Mouse (Mus musculus): ENCODE data around the gene Abhd8.
A peak's percentile ranks its signal among the peaks of the same experiment; 100 is the strongest.

Abhd8 gene

DNA sequence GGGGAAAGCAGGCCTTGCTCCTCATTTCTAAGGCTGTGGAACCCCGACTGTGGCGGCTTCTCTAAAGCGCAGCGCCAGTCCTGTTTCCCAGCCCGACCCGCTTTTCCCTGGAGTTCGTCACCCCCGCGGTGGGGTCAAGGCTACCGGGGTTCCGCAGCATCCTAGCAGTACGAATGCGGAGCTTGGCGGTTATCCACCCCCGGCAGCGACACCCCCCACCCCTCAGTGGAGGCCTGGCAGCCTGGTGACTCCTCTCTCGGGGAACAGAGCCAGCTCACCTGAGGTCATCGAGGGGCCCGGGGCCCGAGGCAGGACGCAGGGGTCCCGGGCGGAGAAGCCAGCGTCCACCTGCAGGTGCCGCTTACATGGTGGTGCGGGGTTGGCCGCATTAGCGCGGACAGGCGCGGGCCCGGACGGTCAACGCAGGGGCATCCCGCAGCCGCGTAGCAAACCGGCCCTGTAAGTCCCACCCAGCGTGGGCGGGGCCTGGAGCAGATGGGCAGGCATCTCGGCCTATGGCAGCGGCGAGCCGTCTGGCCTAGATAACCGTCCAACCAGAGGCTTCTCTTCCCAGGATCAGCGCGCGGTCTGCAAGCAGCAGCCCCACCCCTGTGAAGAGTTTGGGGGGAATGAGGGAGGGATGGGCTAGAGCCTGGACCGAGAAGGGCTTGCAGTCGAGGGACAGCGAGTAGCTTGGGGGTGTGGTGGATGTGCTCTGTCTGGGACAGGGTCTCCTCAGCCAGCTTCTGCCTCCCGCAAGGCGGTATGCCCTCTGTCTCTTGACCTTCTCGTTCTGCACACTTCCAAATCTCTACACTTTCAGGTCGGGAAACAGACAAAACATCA, at the start of gene Abhd8:
Gene Abhd8 (minus strand): TSS at position 468 of the 846 bp plus-strand sequence.
- peak; percentile 98 for DNase-seq

DNA sequence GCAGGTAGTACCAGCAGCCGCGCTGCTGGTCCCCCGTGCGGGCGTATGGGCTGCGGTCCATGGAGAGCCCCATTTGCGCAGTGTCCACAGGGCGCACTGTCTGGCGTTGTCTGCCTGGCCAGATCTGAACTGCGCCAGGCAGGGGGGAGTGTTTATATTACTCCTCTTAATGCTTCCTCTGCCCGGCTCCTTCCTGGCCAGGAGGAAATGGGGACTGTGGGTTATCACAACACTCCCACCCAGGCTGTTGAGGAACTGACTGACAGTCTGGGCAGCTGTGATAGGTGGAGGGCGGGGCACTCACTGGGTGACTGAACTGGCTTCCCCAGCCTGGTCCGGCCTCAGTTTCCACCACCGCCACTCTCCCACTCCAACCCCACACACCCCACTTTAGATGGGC, 48.2 kb upstream of the Abhd8 start, which contains the start of gene Plvap:
Gene Plvap (minus strand): TSS at position 109 of the 400 bp plus-strand sequence.
- no peak for DNase-seq

DNA sequence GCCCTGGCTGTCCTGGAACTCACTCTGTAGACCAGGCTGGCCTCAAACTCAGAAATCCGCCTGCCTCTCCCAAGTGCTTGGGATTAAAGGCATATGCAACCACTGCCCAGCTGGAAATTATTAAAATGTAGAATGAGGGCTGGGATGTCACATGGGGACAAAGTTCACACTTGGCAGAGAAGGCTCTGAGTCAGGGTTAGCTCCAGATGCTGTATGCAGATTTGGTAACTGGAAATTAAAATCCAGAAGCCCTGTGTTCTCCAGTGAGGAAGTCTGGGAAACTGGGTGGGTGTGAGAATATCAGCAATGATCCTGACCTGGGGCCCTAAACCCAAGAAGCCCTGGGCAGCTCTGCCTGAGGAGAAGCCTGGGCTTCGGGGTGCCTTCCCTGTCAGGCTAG, 45.9 kb upstream of the Abhd8 start:
- DNase-seq = no peak

DNA sequence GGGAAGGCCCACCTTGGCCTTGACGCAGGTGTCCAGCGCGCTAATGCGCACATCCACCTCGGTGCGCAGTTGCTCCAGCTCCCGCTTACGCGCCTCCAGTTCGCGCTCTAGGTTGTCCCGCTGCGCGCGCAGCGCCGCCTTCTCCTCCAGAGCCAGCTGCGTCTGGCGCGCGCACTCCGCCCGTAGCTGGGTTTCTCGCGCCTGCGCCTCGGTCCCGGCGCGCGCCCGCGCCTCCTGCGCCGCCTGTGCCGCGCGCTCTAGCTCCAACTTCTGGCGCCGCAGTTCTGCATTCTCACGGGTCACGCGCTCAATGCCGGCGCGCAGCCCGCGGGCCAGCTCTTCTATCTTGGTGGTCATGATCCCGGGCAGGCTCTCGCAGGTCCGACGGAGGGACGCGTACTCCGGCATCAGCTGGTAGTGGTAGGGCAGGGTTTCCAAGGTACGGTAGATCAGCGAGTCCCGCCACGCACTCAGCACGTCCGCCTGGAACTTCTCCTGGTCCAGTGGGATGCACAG, 44.2 kb upstream of the Abhd8 start:
- DNase-seq = peak; percentile 86

DNA sequence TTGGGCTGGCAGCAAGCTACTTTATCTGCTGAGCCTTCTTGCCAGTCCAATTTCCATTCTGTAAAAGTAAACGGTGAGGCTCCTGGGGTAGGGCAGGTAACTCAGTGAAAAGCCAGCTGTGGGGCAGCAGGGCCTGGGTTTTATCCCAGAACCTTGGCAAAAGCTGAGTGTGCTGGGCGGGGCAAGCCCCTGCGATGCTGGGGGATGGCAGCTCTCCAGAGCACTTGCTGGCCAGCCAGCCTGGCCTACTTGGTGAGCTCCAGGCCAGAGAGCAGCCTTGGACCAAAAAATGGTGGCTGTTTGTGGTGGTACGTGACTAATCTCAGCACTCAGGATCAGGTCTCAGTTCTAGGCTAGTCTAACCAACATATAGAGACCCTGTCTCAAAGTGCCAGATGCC, 42.5 kb upstream of the Abhd8 start:
- no peak for DNase-seq

DNA sequence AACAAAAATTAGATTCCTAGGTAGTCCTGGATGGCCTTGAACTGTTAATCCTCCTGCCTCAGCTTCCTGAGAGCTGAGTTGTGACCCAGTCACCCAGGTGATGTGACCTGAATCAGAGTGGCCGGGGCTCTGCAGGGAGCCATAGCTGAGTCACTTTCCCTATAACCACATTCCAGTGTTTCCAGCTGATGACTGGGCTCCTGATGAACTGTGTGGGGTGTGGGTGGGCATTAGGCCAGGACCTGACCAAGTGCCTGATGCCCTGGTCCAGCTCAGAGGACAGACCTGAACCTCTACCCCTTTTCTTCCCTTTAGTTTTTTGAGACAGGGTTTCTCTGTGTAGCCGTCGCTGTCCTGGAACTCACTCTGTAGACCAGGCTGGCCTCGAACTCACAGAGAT, 41.9 kb upstream of the Abhd8 start:
- DNase-seq = no peak

DNA sequence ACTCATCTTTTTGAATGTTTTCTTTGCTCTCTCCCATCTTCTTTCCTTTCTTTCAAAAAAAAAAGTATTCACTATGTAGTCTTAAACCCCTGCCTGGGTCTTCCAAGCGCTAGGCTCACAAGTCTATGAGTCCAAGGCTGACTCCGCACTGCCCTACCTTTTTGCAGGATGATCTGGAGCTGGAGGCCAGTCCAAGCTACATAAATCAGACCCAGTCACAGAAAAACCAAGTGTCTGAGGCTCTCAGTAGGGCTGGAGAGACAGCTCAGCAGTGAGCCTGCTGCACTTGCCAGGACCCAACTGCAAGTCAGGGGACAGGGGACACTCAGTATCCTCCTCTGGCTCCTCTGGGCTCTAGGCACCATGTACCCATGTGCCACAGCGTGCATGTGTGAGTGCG, 40.9 kb upstream of the Abhd8 start:
- DNase-seq = no peak

DNA sequence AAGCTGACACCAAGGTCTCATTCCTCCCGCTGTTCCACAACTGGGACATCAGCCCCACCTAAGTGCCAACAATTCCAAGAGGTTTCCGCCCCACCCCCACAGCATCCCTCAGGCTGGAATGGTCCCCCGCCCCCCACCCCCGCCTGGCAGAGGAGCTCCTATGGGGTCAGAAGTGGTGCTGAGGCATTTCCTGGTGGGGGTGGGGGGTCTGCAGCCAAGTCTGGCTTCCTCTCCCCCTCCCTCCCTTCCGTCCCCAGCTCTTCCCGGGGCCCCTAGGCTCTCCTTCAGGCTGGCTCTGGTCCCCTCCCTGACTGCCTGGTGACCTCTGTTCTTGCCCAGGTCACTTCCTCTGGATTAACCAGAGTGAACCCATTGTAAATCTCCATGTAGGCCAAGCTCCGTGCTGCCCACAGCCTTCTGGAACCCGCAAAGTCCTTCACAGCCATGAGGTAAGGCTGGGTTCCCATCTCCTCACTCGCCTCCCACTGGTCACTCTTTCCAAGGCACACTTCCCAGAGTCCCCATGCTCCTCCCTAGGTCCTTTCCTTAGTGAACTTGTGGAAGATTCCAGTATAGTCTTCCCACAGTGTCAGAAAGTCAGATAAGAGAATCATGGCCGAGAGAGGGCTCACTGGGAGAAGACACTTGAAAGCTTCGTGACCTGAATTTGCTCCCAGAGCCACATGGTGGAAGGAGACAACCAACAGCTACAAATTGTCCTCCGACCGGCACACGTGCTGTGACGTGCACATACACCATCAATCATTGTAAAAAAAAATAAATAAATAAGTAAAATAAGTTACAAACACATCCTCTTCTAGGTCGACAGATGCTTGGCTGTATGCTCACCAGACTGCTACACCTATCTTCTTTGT, 35.6 kb upstream of the Abhd8 start:
- no peak for DNase-seq

DNA sequence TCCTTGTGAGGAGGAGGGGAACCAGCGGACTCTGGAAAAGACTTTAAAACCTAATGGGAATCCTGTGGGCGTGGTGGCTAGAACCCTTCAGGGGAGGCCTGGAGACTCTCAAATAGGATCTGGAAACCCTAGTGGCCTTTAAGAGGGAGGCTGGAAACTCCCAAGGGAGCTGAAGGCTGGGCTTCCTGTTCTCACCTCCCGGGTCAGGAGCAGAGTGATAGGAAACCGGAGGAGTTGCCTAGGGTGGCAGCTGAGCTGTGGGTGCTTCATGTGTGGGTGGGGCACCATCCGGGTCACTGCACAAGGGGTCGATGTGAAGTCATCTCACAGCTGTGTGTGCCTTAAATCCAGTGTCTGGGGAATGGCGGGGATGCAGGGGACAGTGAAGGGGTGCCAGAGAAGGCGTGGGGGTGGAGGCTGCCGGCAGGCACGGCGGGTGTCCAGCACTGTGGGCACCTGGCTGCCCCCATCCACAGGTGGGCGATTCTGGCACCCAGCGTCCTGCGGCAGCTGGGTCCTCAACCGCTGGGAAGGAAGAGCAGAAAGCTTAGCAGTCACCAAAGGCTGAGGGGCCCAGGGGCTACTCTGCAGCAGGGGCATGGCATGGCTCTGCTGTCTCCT, 34.5 kb upstream of the Abhd8 start:
- DNase-seq = no peak

DNA sequence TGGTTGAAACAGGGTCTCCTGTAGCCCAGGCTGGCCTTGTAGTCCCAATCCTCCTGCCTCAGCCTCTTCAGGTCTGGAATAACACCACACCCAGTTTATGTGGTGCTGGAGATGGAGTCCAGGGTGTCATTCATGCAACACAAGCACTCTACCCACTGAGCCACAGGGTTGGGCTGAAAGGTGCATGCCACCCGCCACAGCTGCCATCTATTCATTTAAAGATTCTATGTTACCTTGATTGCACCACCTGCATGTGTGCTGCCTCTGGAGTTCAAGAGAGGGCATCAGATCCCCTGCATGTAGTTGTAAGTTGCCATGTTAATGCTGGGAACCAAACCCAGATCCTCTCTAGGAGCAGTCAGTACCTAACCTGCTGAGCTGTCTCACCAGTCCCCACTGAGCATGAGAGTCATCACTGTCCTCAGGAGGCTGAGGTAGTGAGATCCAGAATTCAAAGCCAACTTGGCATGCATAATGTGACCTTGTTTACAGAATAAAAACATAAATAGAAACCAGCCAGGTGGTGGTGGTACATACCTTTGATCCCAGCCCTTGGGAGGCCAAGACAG, 33.7 kb upstream of the Abhd8 start:
- no peak for DNase-seq

DNA sequence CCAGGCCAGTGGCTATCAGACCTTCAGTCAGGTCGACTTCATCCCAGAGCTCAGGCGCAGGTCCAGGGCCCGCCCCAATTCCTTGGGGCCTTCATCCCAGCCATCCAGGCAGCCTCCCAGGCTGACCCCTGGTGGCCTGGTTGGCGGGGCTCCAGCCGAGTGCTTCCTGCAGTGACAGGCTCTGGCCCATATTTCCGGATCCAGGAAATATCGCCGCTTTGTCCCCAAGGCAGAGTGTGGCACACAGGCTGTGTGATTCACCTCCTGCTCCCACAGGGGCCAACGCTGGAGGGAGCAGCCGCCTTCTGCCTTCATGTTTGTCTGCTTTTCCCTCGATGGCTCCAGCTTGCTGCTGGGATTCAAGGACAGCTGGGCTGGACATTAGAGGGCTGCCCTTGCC, 33.0 kb upstream of the Abhd8 start:
- DNase-seq = no peak

DNA sequence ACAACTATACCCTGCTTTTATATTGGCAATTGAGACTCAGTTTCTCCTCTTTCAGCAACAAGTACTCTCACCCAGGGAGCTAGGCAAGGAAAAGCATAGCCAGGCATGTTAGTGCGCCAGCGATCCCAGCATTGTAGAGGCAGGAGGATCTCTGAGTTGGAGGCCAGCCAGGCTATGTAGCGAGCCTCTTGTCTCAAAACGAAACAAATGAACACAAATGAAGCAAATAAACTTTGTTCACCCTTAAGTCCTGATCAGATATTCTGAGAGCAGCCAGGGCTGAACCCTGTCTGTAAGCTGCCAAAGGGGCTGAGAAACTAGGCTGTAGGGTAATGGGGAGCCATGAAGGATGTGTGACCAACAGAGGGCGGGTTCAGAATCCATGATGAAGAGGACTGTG, 32.4 kb upstream of the Abhd8 start:
- DNase-seq = no peak

DNA sequence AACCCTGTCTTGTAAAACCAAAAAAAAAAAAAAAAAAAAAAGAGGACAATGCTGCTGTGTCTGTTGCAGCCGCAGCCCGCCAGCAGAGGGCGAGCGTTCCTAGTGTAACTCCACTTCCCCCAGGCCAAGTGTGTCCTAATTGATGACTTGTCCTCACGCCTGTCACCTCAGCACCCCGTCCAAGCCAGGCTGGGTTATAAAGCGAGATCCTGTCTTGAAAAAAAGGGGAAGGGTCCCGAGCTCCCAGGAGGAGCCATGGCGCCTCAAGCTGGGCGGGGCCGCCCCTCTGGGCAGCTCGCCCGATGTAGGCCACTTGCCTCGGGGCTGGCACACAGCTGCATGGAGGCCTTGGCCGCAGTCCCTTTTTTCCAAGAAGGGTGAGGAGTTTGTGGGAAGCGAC, 31.6 kb upstream of the Abhd8 start:
- DNase-seq = peak; percentile 94

DNA sequence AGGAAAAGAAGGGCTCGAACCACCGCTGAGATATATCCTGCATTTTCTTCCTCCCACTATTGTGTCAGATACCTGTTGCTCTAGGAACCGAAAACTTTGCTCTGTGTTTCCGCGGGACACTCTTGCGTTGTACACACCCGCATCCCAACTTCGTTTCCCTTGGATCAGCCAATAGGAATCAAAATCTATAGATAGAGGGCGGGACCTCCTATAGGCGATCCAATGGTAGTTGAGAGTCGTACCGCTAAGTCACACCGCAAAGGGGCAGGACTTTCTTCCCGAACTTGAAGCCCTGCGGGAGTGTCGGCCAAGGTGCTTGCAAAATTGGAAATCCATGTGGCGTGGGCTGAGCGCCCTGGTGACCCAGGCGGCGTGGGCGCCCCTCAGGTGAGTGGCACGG, 25.0 kb upstream of the Abhd8 start:
- DNase-seq = peak; percentile 88

DNA sequence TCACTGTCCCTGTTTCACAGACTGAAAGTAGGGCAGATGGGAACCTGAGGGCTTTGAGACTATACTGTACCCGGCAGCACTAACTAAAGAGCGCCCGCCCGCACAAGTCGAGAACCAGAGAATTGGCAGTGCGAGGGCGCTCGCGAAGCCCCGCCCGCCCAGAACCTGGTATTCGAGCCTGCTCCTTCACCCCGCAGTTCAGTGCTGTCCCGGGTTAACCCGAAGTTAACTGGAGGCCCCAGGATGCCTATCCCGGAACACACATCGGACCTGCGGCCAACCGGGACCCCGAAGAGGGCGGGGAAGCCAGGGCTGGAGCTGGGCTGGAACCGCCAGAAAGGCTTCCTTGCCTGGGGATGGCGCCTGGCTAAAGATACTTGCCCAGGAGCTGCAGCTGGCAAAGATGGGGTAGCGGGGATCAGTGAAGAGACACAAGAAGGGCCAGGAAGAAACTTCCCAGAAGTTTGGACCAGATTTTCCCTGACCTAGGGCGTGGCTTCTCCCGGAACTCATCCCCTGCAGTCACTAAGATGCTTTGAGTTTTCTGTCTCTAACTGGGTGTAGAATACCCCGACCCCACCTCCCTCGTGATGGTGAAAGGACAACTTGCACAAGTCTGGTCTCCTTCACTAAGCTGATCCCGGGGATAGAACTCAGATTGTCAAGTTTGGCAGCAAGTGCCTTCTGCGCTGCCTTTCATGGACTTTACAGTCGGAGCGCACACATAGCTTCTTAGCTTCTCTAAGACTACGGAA, 24.4 kb upstream of the Abhd8 start, which contains the start of gene Gtpbp3:
Gene Gtpbp3 (plus strand): TSS at position 413 of the 755 bp plus-strand sequence.
- peak; percentile 88 for DNase-seq

DNA sequence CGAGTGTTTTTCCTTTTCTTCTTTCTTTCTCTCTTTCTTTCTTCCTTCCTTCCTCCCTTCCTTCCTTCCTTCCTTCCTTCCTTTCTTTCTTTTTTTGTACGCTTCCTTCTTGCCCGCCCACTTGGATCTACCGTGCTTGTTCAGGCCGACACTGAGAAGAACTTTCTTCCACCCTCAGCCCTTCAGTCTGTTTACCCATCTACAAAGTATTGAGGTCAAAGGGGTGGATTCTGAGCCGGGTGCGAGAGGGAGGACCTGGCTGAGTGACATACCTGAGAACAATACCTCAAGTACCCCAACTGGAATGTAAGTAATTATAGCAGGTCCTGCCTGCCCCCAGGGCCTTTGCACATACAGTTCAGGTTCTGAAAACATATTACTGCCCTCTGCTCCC, 22.7 kb upstream of the Abhd8 start:
- DNase-seq = no peak

DNA sequence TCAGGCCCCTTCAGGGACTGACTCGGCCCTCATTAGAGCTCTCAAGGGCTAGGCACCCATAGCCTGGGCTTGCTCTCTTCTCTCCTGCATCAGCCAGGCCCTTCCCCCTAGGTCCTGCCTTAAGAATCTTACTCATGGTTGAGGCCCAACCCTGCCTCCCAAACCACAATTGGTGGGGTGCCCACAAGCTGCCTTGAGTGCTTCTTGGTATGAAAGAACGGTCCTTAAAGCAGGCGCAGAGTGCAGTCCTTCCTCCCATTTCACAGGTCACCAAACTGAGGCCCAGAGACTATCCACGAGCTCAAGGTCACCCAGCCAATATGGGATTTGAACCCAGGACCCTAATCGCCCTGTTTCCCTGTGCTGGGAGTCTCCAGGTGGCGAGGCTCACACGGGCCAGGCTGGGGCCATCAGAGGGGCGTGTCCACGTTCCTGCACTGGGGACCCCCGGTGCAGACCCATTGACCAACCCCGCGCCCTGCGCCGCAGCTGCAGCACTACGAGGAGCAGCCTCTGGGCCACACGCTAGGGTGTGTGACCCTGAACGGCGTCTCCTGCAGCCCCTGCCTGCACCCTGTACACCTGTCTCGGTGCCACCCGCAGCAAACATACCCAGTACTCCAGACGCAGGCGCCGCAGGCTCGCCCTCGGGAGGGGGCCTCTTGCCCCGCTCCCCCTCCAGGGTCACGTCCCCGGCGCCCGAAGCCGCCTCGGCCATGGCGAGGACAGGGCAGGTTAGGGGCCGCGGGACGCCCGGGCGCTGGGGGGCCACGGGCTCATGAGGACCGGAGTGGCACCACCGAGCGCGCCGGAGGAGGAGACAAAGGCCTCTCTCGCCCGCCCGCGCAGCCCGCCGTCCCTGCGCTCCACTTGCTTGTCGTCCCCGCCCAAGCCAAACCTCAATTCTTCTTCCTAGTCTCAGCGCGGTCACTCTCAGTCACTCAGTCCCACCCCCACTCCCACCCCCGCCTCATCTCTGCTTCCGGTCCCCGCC, 22.0 kb upstream of the Abhd8 start, which contains the start of gene Ano8:
Gene Ano8 (minus strand): TSS at position 822 of the 994 bp plus-strand sequence.
- peak; percentile 87 for DNase-seq

DNA sequence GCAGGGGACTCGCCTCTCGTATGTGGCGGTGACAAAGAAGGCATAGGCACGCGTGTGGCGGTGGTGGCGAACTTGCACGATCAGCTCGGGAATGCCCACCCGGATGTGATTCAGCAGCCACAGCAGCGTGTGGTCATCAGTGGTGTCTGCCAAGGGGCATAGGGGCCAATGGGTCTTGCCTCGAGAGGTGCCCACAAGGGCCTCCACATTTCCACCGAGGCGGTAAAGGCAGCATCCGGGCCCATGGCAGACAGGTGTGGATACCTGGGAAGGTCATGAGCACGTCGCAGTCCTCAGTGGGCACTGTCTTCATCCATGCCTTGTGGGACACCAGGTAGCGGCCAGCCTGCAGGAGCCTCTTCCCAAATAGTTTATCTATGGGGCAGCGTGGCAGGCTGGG, 21.3 kb upstream of the Abhd8 start:
- no peak for DNase-seq

DNA sequence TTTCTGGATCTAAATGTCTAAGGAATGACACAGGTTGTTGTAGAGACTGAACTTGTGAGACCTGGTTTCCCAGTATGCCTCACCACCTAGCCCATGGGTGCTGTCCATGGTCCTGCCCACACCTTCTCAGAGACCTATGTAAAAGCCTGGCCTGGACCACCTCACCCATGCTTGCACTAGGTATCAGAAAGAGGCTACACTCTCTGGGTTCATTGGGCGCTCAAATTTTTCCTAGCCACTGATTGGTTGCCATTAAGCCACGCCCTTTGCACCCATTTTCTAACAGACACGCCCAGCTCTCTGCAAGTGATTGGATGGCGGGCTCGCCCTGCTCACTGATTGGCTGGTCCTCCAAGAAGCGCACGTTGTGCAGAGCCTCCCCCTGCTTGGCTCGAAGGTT, 20.5 kb upstream of the Abhd8 start:
- peak; percentile 85 for DNase-seq

DNA sequence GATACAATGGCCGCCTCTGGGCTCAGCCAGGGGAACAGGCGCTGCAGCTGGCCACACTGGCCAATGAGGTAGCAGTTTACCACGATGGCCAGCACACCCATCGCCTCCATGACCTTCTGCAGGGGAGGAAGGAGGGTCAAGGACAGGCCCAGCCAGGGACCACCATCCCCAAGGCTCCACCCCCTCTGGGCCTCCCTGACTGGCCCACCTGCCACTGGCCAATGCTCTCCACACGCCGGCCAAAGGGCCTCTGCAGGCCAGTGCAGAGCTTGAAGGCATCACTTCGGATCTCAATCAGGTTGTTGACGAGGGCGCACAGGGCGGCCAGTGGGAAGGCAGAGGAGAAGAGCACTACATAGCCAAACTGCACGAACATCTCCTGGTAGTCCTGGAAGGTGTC, 15.5 kb upstream of the Abhd8 start:
- DNase-seq = no peak
